Mouse (Mus musculus) cerebellum, adult 2 months (tissue): ENCODE data around the gene Kyat3. TPM values are rescaled to one million over a fixed set of nuclear protein-coding genes. Genes with fewer than 3 reads are reported as not detected.
A peak's percentile ranks its signal among the peaks of the same experiment; 100 is the strongest.
"Not testable (repeated sequence)": the region's sequence is repeated elsewhere in the genome, so short reads cannot be mapped to it uniquely, and the experiment has no call there.

Source experiments
- DNase-seq, 2 experiments: peaks; one replicate each; pipeline ENCODE4 v3.0.0; 2021
- H3K27ac ChIP-seq: fragments of 200-500 bp; 2 replicates; pipeline ENCODE4 v1.5.1; 2012; ENCODE audit warnings: low read length, control low read depth, inconsistent platforms; ENCODE audit not compliant: insufficient read depth
- H3K27me3 ChIP-seq: fragments of 200-500 bp; 2 replicates; pipeline ENCODE4 v1.6.1; 2012; ENCODE audit warnings: inconsistent platforms, mild to moderate bottlenecking, low read length, moderate library complexity; ENCODE audit not compliant: control insufficient read depth, insufficient read depth
- H3K4me1 ChIP-seq: fragments of 200-500 bp; 2 replicates; pipeline ENCODE4 v1.6.1; 2011; ENCODE audit warnings: low read length; ENCODE audit not compliant: control insufficient read depth, insufficient read depth
- H3K4me3 ChIP-seq: fragments of 200-500 bp; replicated peaks from 2 replicates; pipeline ENCODE3; 2011; ENCODE audit warnings: mild to moderate bottlenecking, low read depth, low read length, control low read depth; ENCODE audit not compliant: insufficient read depth
- CTCF ChIP-seq: fragments of 200-500 bp; IDR thresholded peaks from 2 replicates; pipeline ENCODE4 v1.5.1; 2011; ENCODE audit warnings: low read depth, mild to moderate bottlenecking, control low read depth, low read length, moderate library complexity, borderline replicate concordance; ENCODE audit not compliant: insufficient read depth
- POLR2A ChIP-seq: fragments of 200-500 bp; IDR thresholded peaks from 2 replicates; pipeline ENCODE4 v1.6.1; 2011; ENCODE audit warnings: low read length, control low read depth, borderline replicate concordance; ENCODE audit not compliant: insufficient read depth
- WGBS: fragments of 180-500 bp; shearing (Covaris S2); methylation state at CpG from one replicate; pipeline ENCODE4 v1.1.7; 2018; 5-methylcytosine and 5-hydroxymethylcytosine counted together
- polyA plus RNA-seq: library from polyadenylated mRNA; depleted of rRNA; stranded (reverse); fragments of >200 nt; gene quantifications from 2 replicates; pipeline ENCODE4 v1.2.3, GENCODE M21; 2012; rRNA removed

Gene Kyat3
- polyA plus RNA-seq: 6.5 and 7.7 TPM in 2 replicates

GRCm38 (mm10) chr3:142700442-142701322 is at the start of gene Kyat3:
TSS of gene Kyat3 (plus strand) at chr3:142701051.
- H3K27ac ChIP-seq: no peak within 1 kb of the TSS
- under 1% methylated on average over 48 of the region's 48 CpGs for WGBS
- no peaks in the 10 kb centered on the region for H3K4me1 ChIP-seq
- no peaks in the 10 kb centered on the region for H3K27me3 ChIP-seq
- H3K4me3 ChIP-seq: peak within 1 kb of the TSS; percentile 66
- peak; percentile 87 to 93 for DNase-seq
- TF ChIP-seq CTCF (no peak), POLR2A (peak; percentile 48; the same call in 1 of the 2 replicates)

GRCm38 (mm10) chr3:142664723-142665122 is 36.1 kb upstream of the Kyat3 start:
- Histone ChIP-seq H3K4me1 (no peaks in the 10 kb centered on the region), H3K4me3 (no peak overlapping the region), H3K27me3 (no peaks in the 10 kb centered on the region), H3K27ac (no peak overlapping the region)
- 94% methylated on average over 8 of the region's 8 CpGs for WGBS
- DNase-seq: no peak
- TF ChIP-seq POLR2A: no peak
- no peak for TF ChIP-seq CTCF

- H3K27me3 ChIP-seq: no peaks in the 10 kb centered on the region
- no peak for TF ChIP-seq POLR2A
- TF ChIP-seq CTCF: no peak
- no peaks in the 10 kb centered on the region for H3K4me1 ChIP-seq
- H3K4me3 ChIP-seq: no peak overlapping the region
- H3K27ac ChIP-seq: no peak overlapping the region
- DNase-seq: no peak
- 81% methylated on average over 1 of the region's 1 CpGs for WGBS
Observed at GRCm38 (mm10) chr3:142674607-142675006, 26.2 kb upstream of the Kyat3 start.

GRCm38 (mm10) chr3:142687939-142688338 is 12.9 kb upstream of the Kyat3 start:
- Histone ChIP-seq H3K4me3 (no peak overlapping the region), H3K27me3 (no peaks in the 10 kb centered on the region), H3K4me1 (no peaks in the 10 kb centered on the region), H3K27ac (no peak overlapping the region)
- WGBS: 65% methylated on average over 23 of the region's 23 CpGs
- no peak for TF ChIP-seq CTCF
- TF ChIP-seq POLR2A: no peak
- DNase-seq: no peak

GRCm38 (mm10) chr3:142688353-142688752 is 12.5 kb upstream of the Kyat3 start:
- Histone ChIP-seq H3K4me3 (no peak overlapping the region), H3K27me3 (no peaks in the 10 kb centered on the region), H3K4me1 (no peaks in the 10 kb centered on the region), H3K27ac (no peak overlapping the region)
- WGBS: 57% methylated on average over 13 of the region's 13 CpGs
- TF ChIP-seq CTCF: no peak
- no peak for DNase-seq

GRCm38 (mm10) chr3:142696517-142696916 is 4.3 kb upstream of the Kyat3 start:
- WGBS: 82% methylated on average over 2 of the region's 2 CpGs
- Histone ChIP-seq H3K4me3 (no peak overlapping the region), H3K4me1 (no peaks in the 10 kb centered on the region), H3K27ac (no peak overlapping the region), H3K27me3 (no peaks in the 10 kb centered on the region)
- no peak for DNase-seq
- TF ChIP-seq POLR2A (no peak), CTCF (no peak)

GRCm38 (mm10) chr3:142701407-142701989 is 647 bp downstream of the Kyat3 start:
- DNase-seq: no peak
- WGBS: 29% methylated on average over 15 of the region's 15 CpGs
- TF ChIP-seq POLR2A (no peak), CTCF (no peak)
- Histone ChIP-seq H3K4me3 (peak overlapping the region; percentile 66), H3K27ac (no peak overlapping the region), H3K4me1 (no peaks in the 10 kb centered on the region), H3K27me3 (no peaks in the 10 kb centered on the region)

- Histone ChIP-seq H3K4me3 (no peak overlapping the region), H3K27ac (no peak overlapping the region), H3K4me1 (no peaks in the 10 kb centered on the region), H3K27me3 (no peaks in the 10 kb centered on the region)
- no peak for TF ChIP-seq CTCF
- no peak for TF ChIP-seq POLR2A
- no peak for DNase-seq
- WGBS: 87% methylated on average over 17 of the region's 17 CpGs
Observed at GRCm38 (mm10) chr3:142706581-142707444, 6.0 kb downstream of the Kyat3 start.

GRCm38 (mm10) chr3:142708181-142708848 is 7.5 kb downstream of the Kyat3 start:
- not testable (repeated sequence) for DNase-seq, H3K27me3 ChIP-seq, H3K27ac ChIP-seq, H3K4me3 ChIP-seq, H3K4me1 ChIP-seq
- 86% methylated on average over 13 of the region's 13 CpGs for WGBS
